Mouse (Mus musculus): ENCODE results near the gene Atoh8. TPM values are rescaled to one million over a fixed set of nuclear protein-coding genes. Genes with fewer than 3 reads are reported as not detected.

Atoh8 gene
- polyA plus RNA-seq, 1 experiment from 2014 or later = 19.3 TPM

GRCm38 (mm10) chr6:72244569-72245285, 9.3 kb upstream of the Atoh8 start:
- TF ChIP-seq CTCF (IDR thresholded peaks at IDR 0.05; ENCODE audit: low read depth) = no peak
- no peak overlapping the region for H3K4me3 ChIP-seq (ENCODE audit: low read depth, low read length)
- peak; percentile 72 for DNase-seq
- no peaks in the 10 kb centered on the region for H3K36me3 ChIP-seq (ENCODE audit: insufficient read depth)
- no peaks in the 10 kb centered on the region for H3K27me3 ChIP-seq (ENCODE audit: insufficient read depth, low read length)
- peak overlapping the region; percentile 30 for H3K9ac ChIP-seq
- H3K27ac ChIP-seq (ENCODE audit: low read depth) = peak overlapping the region; percentile 89
- peak; percentile 52 for ATAC-seq (ENCODE audit: insufficient read depth)
- peaks cover 30% of the 10 kb centered on the region for H3K4me1 ChIP-seq (ENCODE audit: insufficient read depth)
- 28% methylated on average over 20 of the region's 20 CpGs for WGBS
- H3K4me2 ChIP-seq = peak overlapping the region; percentile 41
- H3K9me3 ChIP-seq (ENCODE audit: low read depth, low read length) = no peaks in the 10 kb centered on the region

GRCm38 (mm10) chr6:72244144-72244549, 8.8 kb upstream of the Atoh8 start:
- H3K4me2 ChIP-seq = peak overlapping the region; percentile 41
- TF ChIP-seq CTCF (IDR thresholded peaks at IDR 0.05; ENCODE audit: low read depth) = 0 out of 2 replicates have a peak, but pooled peaks have one; percentile 13
- H3K27me3 ChIP-seq (ENCODE audit: insufficient read depth, low read length) = no peaks in the 10 kb centered on the region
- 4% methylated on average over 9 of the region's 9 CpGs for WGBS
- H3K36me3 ChIP-seq (ENCODE audit: insufficient read depth) = no peaks in the 10 kb centered on the region
- H3K4me1 ChIP-seq (ENCODE audit: insufficient read depth) = peaks cover 30% of the 10 kb centered on the region
- no peaks in the 10 kb centered on the region for H3K9me3 ChIP-seq (ENCODE audit: low read depth, low read length)
- DNase-seq = peak; percentile 97
- peak; percentile 74 for ATAC-seq (ENCODE audit: insufficient read depth)
- no peak overlapping the region for H3K4me3 ChIP-seq (ENCODE audit: low read depth, low read length)
- H3K9ac ChIP-seq = peak overlapping the region; percentile 30; the same call in 1 of the 2 replicates
- peak overlapping the region; percentile 89 for H3K27ac ChIP-seq (ENCODE audit: low read depth)

DNA sequence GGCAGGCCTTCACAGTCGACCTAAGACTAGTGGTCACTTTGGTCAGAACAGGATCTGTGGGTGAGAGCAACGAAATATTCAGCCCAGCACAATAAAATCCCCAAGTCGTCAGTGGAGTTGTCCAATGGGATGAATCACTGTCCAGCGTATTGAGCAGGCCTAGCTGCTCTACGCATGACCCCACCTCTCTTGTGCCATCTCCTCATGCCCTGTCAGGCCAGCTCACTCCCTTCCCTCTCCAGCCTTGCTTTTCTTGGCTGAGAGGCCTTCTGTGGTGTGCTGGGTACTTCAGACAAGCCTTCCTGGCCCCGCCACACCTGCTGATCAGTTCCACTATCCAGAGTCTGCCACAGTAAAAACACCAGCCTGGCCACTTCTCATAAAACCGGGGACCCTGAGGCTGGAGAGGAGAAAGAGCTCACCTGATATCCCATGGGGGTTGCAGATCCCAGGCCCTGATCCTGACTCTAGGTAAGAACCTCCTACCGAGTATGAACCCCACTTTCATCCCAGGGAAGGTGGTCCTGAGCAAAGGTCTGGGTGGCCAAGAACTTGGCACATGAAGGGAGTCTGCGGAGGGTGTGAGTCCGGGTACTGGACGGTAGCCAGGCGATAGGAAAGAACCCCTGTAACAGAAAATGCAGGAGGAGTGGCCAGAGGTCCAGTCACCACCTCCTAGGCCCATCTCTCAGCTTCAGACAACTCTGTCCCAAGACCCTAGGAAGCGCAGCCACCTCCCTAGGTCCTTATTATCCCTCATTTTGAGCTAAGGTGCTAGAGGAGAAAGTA, 7.3 kb upstream of the Atoh8 start:
- no peak for TF ChIP-seq CTCF (IDR thresholded peaks at IDR 0.05; ENCODE audit: low read depth)
- Histone ChIP-seq H3K4me3 (ENCODE audit: low read depth, low read length) (no peak overlapping the region), H3K4me2 (no peak overlapping the region), H3K9me3 (ENCODE audit: low read depth, low read length) (no peaks in the 10 kb centered on the region), H3K27me3 (ENCODE audit: insufficient read depth, low read length) (peaks cover 3% of the 10 kb centered on the region; the same call in 1 of the 2 replicates), H3K9ac (no peak overlapping the region), H3K27ac (ENCODE audit: low read depth) (no peak overlapping the region), H3K36me3 (ENCODE audit: insufficient read depth) (no peaks in the 10 kb centered on the region), H3K4me1 (ENCODE audit: insufficient read depth) (peaks cover 30% of the 10 kb centered on the region)
- 74% methylated on average over 13 of the region's 13 CpGs for WGBS
- DNase-seq = no peak
- no peak for ATAC-seq (ENCODE audit: insufficient read depth)

- H3K4me3 ChIP-seq (ENCODE audit: low read depth, low read length) = no peak overlapping the region
- ATAC-seq (ENCODE audit: insufficient read depth) = no peak
- 23% methylated on average over 8 of the region's 8 CpGs for WGBS
- peak; percentile 44 for DNase-seq
- no peak overlapping the region for H3K9ac ChIP-seq
- H3K27ac ChIP-seq (ENCODE audit: low read depth) = no peak overlapping the region
- peaks cover 30% of the 10 kb centered on the region for H3K4me1 ChIP-seq (ENCODE audit: insufficient read depth)
- no peaks in the 10 kb centered on the region for H3K36me3 ChIP-seq (ENCODE audit: insufficient read depth)
- no peak overlapping the region for H3K4me2 ChIP-seq
- no peak for TF ChIP-seq CTCF (IDR thresholded peaks at IDR 0.05; ENCODE audit: low read depth)
- H3K27me3 ChIP-seq (ENCODE audit: insufficient read depth, low read length) = peaks cover 3% of the 10 kb centered on the region; the same call in 1 of the 2 replicates
- no peaks in the 10 kb centered on the region for H3K9me3 ChIP-seq (ENCODE audit: low read depth, low read length)
Measured at GRCm38 (mm10) chr6:72241843-72242154, 6.4 kb upstream of the Atoh8 start.

GRCm38 (mm10) chr6:72241133-72241842, 5.9 kb upstream of the Atoh8 start:
- H3K9me3 ChIP-seq (ENCODE audit: low read depth, low read length) = no peaks in the 10 kb centered on the region
- 0 out of 2 replicates have a peak, but pooled peaks have one; percentile 18 for TF ChIP-seq CTCF (IDR thresholded peaks at IDR 0.05; ENCODE audit: low read depth)
- H3K9ac ChIP-seq = no peak overlapping the region
- no peak overlapping the region for H3K4me2 ChIP-seq
- WGBS = 16% methylated on average over 8 of the region's 8 CpGs
- no peak overlapping the region for H3K4me3 ChIP-seq (ENCODE audit: low read depth, low read length)
- peak overlapping the region; percentile 6; the same call in 1 of the 2 replicates for H3K27ac ChIP-seq (ENCODE audit: low read depth)
- H3K27me3 ChIP-seq (ENCODE audit: insufficient read depth, low read length) = peaks cover 5% of the 10 kb centered on the region
- DNase-seq (no peak), ATAC-seq (ENCODE audit: insufficient read depth) (no peak)
- no peaks in the 10 kb centered on the region for H3K36me3 ChIP-seq (ENCODE audit: insufficient read depth)
- H3K4me1 ChIP-seq (ENCODE audit: insufficient read depth) = peaks cover 30% of the 10 kb centered on the region

GRCm38 (mm10) chr6:72240042-72240441, 4.7 kb upstream of the Atoh8 start:
- no peak for ATAC-seq (ENCODE audit: insufficient read depth)
- Histone ChIP-seq H3K27ac (ENCODE audit: low read depth) (0 out of 2 replicates have a peak overlapping the region, but pooled peaks have one; percentile 44), H3K4me3 (ENCODE audit: low read depth, low read length) (no peak overlapping the region), H3K4me2 (no peak overlapping the region), H3K27me3 (ENCODE audit: insufficient read depth, low read length) (peaks cover 13% of the 10 kb centered on the region), H3K9me3 (ENCODE audit: low read depth, low read length) (no peaks in the 10 kb centered on the region), H3K4me1 (ENCODE audit: insufficient read depth) (peaks cover 28% of the 10 kb centered on the region), H3K9ac (no peak overlapping the region), H3K36me3 (ENCODE audit: insufficient read depth) (no peaks in the 10 kb centered on the region)
- WGBS = 46% methylated on average over 2 of the region's 2 CpGs
- no peak for TF ChIP-seq CTCF (IDR thresholded peaks at IDR 0.05; ENCODE audit: low read depth)
- no peak for DNase-seq

All from lung, embryonic 14.5 days (tissue).